In genomic region chr5:9661870-9662589, GRCm38 (mm10) we compare ENCODE assay signal across 11 mouse cellular contexts.
DNase-seq lines count a peak whose midpoint lies in the region; ATAC-seq lines count a peak whose summit lies in the region.
"Had no signal": no experiment of that assay in that cellular context is flagged by ENCODE, and none has a peak within 500 bp of the region (broad histone marks: within the 10 kb centered on the region; RNA-seq: fewer than 3 reads in every experiment).

No protein-coding gene starts in this region.

- no peaks in the 10 kb centered on the region for H3K4me1 ChIP-seq in hindbrain, embryonic 14.5 days (replicated peaks; ENCODE audit: control insufficient read depth, insufficient read depth, low read length)

- no peak overlapping the region for H3K9ac ChIP-seq in hindbrain, embryonic 14.5 days

- WGBS in hindbrain, embryonic 14.5 days = 51% methylated on average over 9 of the region's 9 CpGs

- no peak overlapping the region for H3K4me3 ChIP-seq in hindbrain, embryonic 14.5 days (replicated peaks; ENCODE audit: low read length)

- H3K4me2 ChIP-seq in hindbrain, embryonic 14.5 days (replicated peaks) = no peak overlapping the region

- H3K27ac ChIP-seq in hindbrain, embryonic 14.5 days = no peak overlapping the region

- H3K27me3 ChIP-seq in hindbrain, embryonic 14.5 days (ENCODE audit: control insufficient read depth, insufficient read depth, low read length) = no peaks in the 10 kb centered on the region

- ATAC-seq in hindbrain, embryonic 14.5 days (ENCODE audit: low FRiP score) = peak; percentile 85
- ATAC-seq: Patski had no signal

- no peaks in the 10 kb centered on the region for H3K9me3 ChIP-seq in hindbrain, embryonic 14.5 days (ENCODE audit: control insufficient read depth, low read length)

- peak; percentile 2 to 7 for DNase-seq in cerebellum, postnatal 14 days
- no peak for DNase-seq in cerebellum, adult 9-10 months
- peak; percentile 44 for DNase-seq in hindbrain, embryonic 14.5 days (ENCODE audit: low spot score)
- peak; percentile 65 to 77 for DNase-seq in left cerebral cortex, adult 9 months (ENCODE audit: low spot score in 2 of 2)
- DNase-seq in right cerebral cortex, adult 2 months (ENCODE audit: low spot score in 2 of 2) = peak; percentile 61 to 71
- DNase-seq in lung, adult 18-20 months = no peak
- no peak for DNase-seq in gastrocnemius, postnatal 4 days (ENCODE audit: low spot score in 2 of 2)
- DNase-seq in adrenal gland, adult 18-20 months (ENCODE audit: low spot score in 2 of 2) = no peak
- DNase-seq: cerebellum, adult 11-12 months; heart, postnatal 36 days had no signal

- H3K36me3 ChIP-seq in hindbrain, embryonic 14.5 days (replicated peaks; ENCODE audit: control insufficient read depth, insufficient read depth) = no peaks in the 10 kb centered on the region

Comparison
In these comparisons a context has a peak if more than half of its experiments do, and no peak if none do; other contexts are left out.
1. DNase-seq: peak in cerebellum, postnatal 14 days (2 of 2), hindbrain, embryonic 14.5 days (single experiment), left cerebral cortex, adult 9 months (2 of 2) and right cerebral cortex, adult 2 months (2 of 2); none in cerebellum, adult 9-10 months (single experiment), lung, adult 18-20 months (0 of 2), gastrocnemius, postnatal 4 days (0 of 2) and adrenal gland, adult 18-20 months (0 of 2).